Mouse (Mus musculus): ENCODE measurements at regions not wholly inside any gene's neighbourhood (a gene's known extent, or its start where the extent isn't known, plus 50 kb on each side); places are given as distances from the start of the nearest gene placed in this dataset.
"Not testable (repeated sequence)": the region's sequence is repeated elsewhere in the genome, so short reads cannot be mapped to it uniquely, and the experiment has no call there.

DNA sequence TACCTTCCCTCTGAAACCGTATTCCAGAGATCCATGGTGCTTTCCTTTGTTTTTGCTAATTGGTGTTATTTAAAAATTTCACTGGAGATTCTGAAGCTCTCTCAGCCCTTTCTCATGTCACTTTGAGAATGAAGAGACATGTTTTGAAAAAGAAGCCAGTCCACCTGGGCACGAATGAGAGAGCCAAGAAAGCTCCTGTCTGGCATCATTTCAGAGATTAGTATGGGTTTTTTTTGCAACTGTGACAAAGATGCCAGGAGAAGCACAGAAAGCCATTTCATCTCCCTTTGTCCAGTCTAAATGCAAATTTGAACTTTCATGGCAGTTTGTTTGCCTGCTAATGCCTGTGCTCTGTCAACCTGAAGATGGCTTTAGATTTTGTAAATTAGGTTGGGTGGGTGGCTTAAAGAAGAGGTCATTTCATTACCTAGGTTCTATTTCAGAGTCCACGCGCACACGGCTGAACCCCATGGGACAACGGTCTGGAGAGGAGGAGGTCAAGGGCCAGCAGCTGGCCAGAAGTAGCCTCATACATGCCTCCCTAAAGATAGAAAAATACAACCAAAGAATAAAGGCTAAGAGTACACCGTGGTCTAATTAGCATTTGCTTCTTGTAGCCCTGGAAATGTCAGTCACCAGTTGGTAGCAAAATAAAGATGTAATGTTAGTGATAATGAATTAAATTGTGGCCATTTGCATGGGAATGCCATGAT is 600.5 kb upstream of the Got2 start:
- H3K4me1 ChIP-seq (replicated peaks; ENCODE audit: low read depth, low read length) = no peaks in the 10 kb centered on the region
- no peak for TF ChIP-seq NANOG (IDR thresholded peaks at IDR 0.05; ENCODE audit: borderline replicate concordance, low read length)
- no peak for TF ChIP-seq CTCF (conservative IDR thresholded peaks at IDR 0.05; ENCODE audit: low read length)
- TF ChIP-seq POU5F1 (IDR thresholded peaks at IDR 0.05; ENCODE audit: borderline replicate concordance, low read length) = no peak
- no peaks in the 10 kb centered on the region for H3K36me3 ChIP-seq (ENCODE audit: insufficient read depth, low read length)
- no peak overlapping the region for H3K4me3 ChIP-seq (replicated peaks; ENCODE audit: low read length)
- H3K27me3 ChIP-seq (ENCODE audit: insufficient read depth, low read length) = no peaks in the 10 kb centered on the region
- no peaks in the 10 kb centered on the region for H3K9me3 ChIP-seq (ENCODE audit: low read length)

DNA sequence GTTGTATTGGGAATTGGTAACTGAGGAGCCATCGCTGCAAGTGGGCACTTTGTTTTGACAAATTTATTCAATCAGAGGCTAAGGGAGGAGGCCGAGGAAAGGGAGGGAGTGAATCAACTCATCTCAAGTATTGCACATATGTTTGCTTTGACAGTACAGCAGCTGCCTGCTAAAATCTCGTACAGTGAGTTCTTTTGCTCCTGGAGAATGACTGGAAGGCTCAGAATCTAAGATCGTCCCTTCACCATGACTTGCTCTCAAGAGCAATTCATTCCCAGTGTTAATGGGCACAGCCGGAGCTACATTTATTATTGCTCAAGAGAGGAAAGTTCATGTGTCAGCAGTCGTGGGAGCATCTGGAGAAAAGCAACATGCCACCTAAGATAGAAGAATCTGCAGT is 567.6 kb upstream of the Got2 start:
- Histone ChIP-seq H3K36me3 (ENCODE audit: insufficient read depth, low read length) (no peaks in the 10 kb centered on the region), H3K4me3 (replicated peaks; ENCODE audit: low read length) (no peak overlapping the region), H3K27me3 (ENCODE audit: insufficient read depth, low read length) (no peaks in the 10 kb centered on the region), H3K9me3 (ENCODE audit: low read length) (no peaks in the 10 kb centered on the region), H3K4me1 (replicated peaks; ENCODE audit: low read depth, low read length) (no peaks in the 10 kb centered on the region)
- no peak for TF ChIP-seq CTCF (conservative IDR thresholded peaks at IDR 0.05; ENCODE audit: low read length)
- TF ChIP-seq POU5F1 (IDR thresholded peaks at IDR 0.05; ENCODE audit: borderline replicate concordance, low read length) = no peak
- no peak for TF ChIP-seq NANOG (IDR thresholded peaks at IDR 0.05; ENCODE audit: borderline replicate concordance, low read length)

DNA sequence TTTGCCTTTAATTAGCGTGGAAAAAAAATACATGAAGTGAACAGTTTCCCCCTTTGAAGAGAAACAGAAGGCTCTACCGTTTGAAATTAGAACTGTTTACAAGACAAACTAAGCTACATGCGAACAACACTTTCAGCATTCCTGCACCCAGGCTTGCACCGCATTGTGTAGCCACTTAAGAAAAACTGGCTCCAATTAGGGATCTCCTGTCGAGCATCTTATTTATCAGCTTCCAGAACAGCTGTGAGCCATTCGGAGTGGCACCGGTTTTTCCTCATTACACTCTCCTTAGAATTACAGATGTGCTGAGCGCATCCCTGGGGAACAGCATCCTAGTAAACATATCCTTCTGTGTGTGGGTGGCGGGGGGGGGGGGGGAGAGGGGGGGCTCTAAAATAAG is 567.0 kb upstream of the Got2 start:
- no peak for TF ChIP-seq NANOG (IDR thresholded peaks at IDR 0.05; ENCODE audit: borderline replicate concordance, low read length)
- no peak for TF ChIP-seq CTCF (conservative IDR thresholded peaks at IDR 0.05; ENCODE audit: low read length)
- TF ChIP-seq POU5F1 (IDR thresholded peaks at IDR 0.05; ENCODE audit: borderline replicate concordance, low read length) = no peak
- Histone ChIP-seq H3K9me3 (ENCODE audit: low read length) (no peaks in the 10 kb centered on the region), H3K36me3 (ENCODE audit: insufficient read depth, low read length) (no peaks in the 10 kb centered on the region)

DNA sequence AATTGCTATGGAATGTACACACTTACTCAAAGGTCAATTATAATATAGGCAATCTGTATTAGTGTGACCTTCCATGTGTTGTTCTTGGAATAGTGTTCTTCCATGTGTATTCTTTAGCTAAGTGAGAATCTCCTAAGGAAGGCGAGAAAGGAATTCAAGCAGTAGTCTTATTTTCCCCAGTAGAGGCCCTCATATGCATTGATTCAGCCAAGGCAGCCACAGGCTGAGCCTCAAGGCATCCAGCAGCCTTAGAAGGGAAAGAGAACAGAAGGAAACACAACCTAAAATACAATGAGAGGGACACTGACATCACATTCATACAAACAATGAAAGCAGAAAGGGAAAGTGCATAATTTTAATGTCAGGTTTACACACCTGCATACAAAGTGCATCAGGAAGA is 541.4 kb upstream of the Got2 start:
- no peaks in the 10 kb centered on the region for H3K36me3 ChIP-seq (ENCODE audit: insufficient read depth, low read length)
- no peaks in the 10 kb centered on the region for H3K9me3 ChIP-seq (ENCODE audit: low read length)
- no peaks in the 10 kb centered on the region for H3K4me1 ChIP-seq (replicated peaks; ENCODE audit: low read depth, low read length)
- no peak overlapping the region for H3K4me3 ChIP-seq (replicated peaks; ENCODE audit: low read length)
- no peaks in the 10 kb centered on the region for H3K27me3 ChIP-seq (ENCODE audit: insufficient read depth, low read length)
- TF ChIP-seq POU5F1 (IDR thresholded peaks at IDR 0.05; ENCODE audit: borderline replicate concordance, low read length) (no peak), NANOG (IDR thresholded peaks at IDR 0.05; ENCODE audit: borderline replicate concordance, low read length) (no peak), CTCF (conservative IDR thresholded peaks at IDR 0.05; ENCODE audit: low read length) (no peak)

More for the DNA sequence above, 567.0 kb upstream of the Got2 start:
- H3K27me3 ChIP-seq (ENCODE audit: insufficient read depth, low read length) = no peaks in the 10 kb centered on the region
- H3K4me3 ChIP-seq (replicated peaks; ENCODE audit: low read length) = no peak overlapping the region
- H3K4me1 ChIP-seq (replicated peaks; ENCODE audit: low read depth, low read length) = no peaks in the 10 kb centered on the region

DNA sequence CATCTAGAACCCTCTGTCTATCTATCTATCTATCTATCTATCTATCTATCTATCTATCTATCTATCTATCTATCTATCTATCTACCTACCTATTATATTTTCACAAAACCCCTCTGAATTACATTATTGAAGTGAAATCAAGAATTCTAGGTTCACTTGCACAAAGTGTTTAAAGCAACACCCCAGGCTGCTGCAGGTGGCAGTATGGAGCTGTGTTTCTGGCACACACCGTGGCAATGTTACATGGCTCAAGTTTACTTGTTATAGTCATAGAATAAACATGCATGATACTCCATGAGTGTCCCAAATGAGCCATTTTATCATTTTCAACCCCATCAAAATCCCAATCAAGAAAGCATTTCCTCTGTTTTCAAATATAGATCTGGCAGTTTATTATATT is 538.6 kb upstream of the Got2 start:
- H3K36me3 ChIP-seq (ENCODE audit: insufficient read depth, low read length) = no peaks in the 10 kb centered on the region
- H3K4me1 ChIP-seq (replicated peaks; ENCODE audit: low read depth, low read length) = no peaks in the 10 kb centered on the region
- H3K9me3 ChIP-seq (ENCODE audit: low read length) = no peaks in the 10 kb centered on the region
- no peak overlapping the region for H3K4me3 ChIP-seq (replicated peaks; ENCODE audit: low read length)
- TF ChIP-seq NANOG (IDR thresholded peaks at IDR 0.05; ENCODE audit: borderline replicate concordance, low read length) (no peak), CTCF (conservative IDR thresholded peaks at IDR 0.05; ENCODE audit: low read length) (no peak), POU5F1 (IDR thresholded peaks at IDR 0.05; ENCODE audit: borderline replicate concordance, low read length) (no peak)
- no peaks in the 10 kb centered on the region for H3K27me3 ChIP-seq (ENCODE audit: insufficient read depth, low read length)

DNA sequence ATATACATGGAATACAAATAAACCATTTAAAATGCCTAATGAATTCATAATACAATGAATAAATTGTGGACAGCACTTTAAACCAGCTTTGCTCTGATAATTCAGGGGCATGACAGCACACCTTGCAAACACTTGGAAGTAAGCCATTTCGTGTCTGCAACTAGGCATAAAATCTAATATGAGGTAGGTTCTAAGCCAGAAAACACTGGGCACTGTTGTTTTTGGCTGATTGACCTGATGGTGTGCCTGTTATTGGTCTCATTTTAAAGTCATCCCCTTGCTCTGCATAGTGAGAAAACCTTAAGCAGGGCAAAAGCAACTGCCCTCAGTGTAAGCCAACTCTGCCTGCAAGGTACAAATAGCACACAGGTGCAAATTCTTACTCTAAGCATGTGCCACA is 521.3 kb upstream of the Got2 start:
- no peaks in the 10 kb centered on the region for H3K36me3 ChIP-seq (ENCODE audit: insufficient read depth, low read length)
- TF ChIP-seq POU5F1 (IDR thresholded peaks at IDR 0.05; ENCODE audit: borderline replicate concordance, low read length) = no peak
- no peak for TF ChIP-seq CTCF (conservative IDR thresholded peaks at IDR 0.05; ENCODE audit: low read length)
- no peak for TF ChIP-seq NANOG (IDR thresholded peaks at IDR 0.05; ENCODE audit: borderline replicate concordance, low read length)
- no peaks in the 10 kb centered on the region for H3K9me3 ChIP-seq (ENCODE audit: low read length)
- H3K4me3 ChIP-seq (replicated peaks; ENCODE audit: low read length) = no peak overlapping the region
- H3K4me1 ChIP-seq (replicated peaks; ENCODE audit: low read depth, low read length) = no peaks in the 10 kb centered on the region
- no peaks in the 10 kb centered on the region for H3K27me3 ChIP-seq (ENCODE audit: insufficient read depth, low read length)

DNA sequence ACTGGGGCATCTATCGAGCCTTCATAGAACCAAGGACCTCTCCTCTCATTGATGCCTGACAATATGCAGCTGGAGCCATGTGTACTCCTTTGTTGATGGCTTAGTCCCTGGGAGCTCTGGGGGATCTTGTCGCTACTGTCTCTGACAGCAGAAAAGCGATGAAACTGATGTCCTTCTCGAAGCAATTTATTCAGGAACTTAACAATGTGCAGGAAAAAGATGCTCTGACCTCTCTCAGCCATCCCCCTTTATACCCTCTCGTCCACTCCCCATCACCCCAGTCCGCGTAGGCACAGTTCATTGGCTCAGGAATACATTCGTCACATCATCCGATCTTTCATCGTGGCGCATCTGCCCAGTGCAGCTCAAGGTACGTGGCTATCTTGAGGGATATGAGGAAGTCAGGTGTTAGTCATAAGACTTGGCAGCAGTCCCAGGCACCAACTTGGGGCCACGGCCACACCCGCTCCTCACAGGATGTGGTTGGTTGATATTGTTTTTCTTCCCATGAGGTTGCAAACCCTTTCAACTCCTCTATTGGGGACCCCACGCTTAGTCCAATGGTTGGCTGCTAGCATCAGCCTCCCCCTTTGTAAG is 516.3 kb upstream of the Got2 start:
- peaks cover 7% of the 10 kb centered on the region; the same call in 1 of the 2 replicates for H3K9me3 ChIP-seq (ENCODE audit: low read length)
- TF ChIP-seq NANOG (IDR thresholded peaks at IDR 0.05; ENCODE audit: borderline replicate concordance, low read length) (no peak), CTCF (conservative IDR thresholded peaks at IDR 0.05; ENCODE audit: low read length) (no peak), POU5F1 (IDR thresholded peaks at IDR 0.05; ENCODE audit: borderline replicate concordance, low read length) (no peak)
- no peaks in the 10 kb centered on the region for H3K4me1 ChIP-seq (replicated peaks; ENCODE audit: low read depth, low read length)
- H3K27me3 ChIP-seq (ENCODE audit: insufficient read depth, low read length) = no peaks in the 10 kb centered on the region
- no peaks in the 10 kb centered on the region for H3K36me3 ChIP-seq (ENCODE audit: insufficient read depth, low read length)
- no peak overlapping the region for H3K4me3 ChIP-seq (replicated peaks; ENCODE audit: low read length)

DNA sequence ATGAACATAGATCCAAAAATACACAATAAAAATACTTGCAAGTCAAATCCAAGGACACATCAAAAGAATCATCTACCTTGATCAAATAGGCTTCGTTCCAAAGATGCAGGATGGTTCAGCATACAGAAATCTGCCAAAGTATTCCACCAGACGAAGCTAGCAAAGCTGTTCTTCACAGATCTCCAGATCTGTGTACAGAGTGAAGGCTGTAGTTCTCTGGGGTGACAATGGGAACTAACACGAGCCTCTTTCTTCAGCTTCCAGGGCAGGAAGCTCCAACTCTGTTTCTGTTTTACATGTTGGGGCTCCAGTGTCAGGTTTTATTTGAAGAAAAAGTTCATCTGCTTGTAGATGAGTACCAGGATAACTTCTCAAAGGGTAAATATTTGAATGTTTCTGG is 515.3 kb upstream of the Got2 start:
- TF ChIP-seq POU5F1 (IDR thresholded peaks at IDR 0.05; ENCODE audit: borderline replicate concordance, low read length) = no peak
- TF ChIP-seq NANOG (IDR thresholded peaks at IDR 0.05; ENCODE audit: borderline replicate concordance, low read length) = no peak
- TF ChIP-seq CTCF (conservative IDR thresholded peaks at IDR 0.05; ENCODE audit: low read length) = no peak
- no peak overlapping the region for H3K4me3 ChIP-seq (replicated peaks; ENCODE audit: low read length)
- H3K36me3 ChIP-seq (ENCODE audit: insufficient read depth, low read length) = no peaks in the 10 kb centered on the region
- H3K9me3 ChIP-seq (ENCODE audit: low read length) = peaks cover 7% of the 10 kb centered on the region; the same call in 1 of the 2 replicates
- no peaks in the 10 kb centered on the region for H3K27me3 ChIP-seq (ENCODE audit: insufficient read depth, low read length)
- no peaks in the 10 kb centered on the region for H3K4me1 ChIP-seq (replicated peaks; ENCODE audit: low read depth, low read length)

DNA sequence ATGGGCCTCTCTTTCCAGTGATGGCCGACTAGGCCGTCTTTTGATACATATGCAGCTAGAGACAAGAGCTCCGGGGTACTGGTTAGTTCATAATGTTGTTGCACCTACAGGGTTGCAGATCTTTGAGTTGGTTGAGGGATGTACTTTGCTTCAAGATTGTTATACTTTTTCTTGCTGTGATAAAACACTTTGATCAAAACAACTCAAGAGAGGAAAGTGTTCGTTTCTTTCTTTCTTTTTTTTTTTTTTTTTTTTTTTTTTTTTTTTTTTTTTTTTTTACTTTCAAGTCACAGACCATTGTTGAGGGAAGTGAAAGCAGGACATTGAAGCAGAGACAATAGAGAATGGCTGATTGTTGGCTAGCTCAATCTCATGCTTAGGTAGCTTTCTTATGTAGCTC is 511.0 kb upstream of the Got2 start:
- H3K36me3 ChIP-seq (ENCODE audit: insufficient read depth, low read length); H3K9me3 ChIP-seq (ENCODE audit: low read length); H3K4me3 ChIP-seq (replicated peaks; ENCODE audit: low read length); H3K4me1 ChIP-seq (replicated peaks; ENCODE audit: low read depth, low read length); H3K27me3 ChIP-seq (ENCODE audit: insufficient read depth, low read length): not testable (repeated sequence)
